Mouse (Mus musculus) CH12.LX (cell line): ENCODE data around the gene 1810049J17Rik.

Source experiments
- CHD1 ChIP-seq: IDR thresholded peaks from 2 replicates; pipeline ENCODE4 v1.6.1; 2012; ENCODE audit warnings: low read depth, low read length, improper control_type of control experiment, inconsistent platforms
- CTCF ChIP-seq, 2 experiments: IDR thresholded peaks in 1 of 2; conservative IDR thresholded peaks in 1 of 2; 2 replicates each; pipeline ENCODE4 v1.5.1; 2011 to 2012; ENCODE audit warnings: low read depth in 2 of 2, low read length in 2 of 2, improper control_type of control experiment in 1 of 2, inconsistent platforms in 1 of 2, mild to moderate bottlenecking in 1 of 2, moderate library complexity in 1 of 2
- EP300 ChIP-seq: IDR thresholded peaks from 2 replicates; pipeline ENCODE4 v1.6.1; 2011; ENCODE audit warnings: low read length, improper control_type of control experiment
- JUN ChIP-seq: IDR thresholded peaks from 2 replicates; pipeline ENCODE4 v1.6.1; 2011; ENCODE audit warnings: low read depth, mild to moderate bottlenecking, low read length, improper control_type of control experiment, moderate library complexity; ENCODE audit not compliant: insufficient read depth
- JUND ChIP-seq: conservative IDR thresholded peaks from 2 replicates; pipeline ENCODE4 v1.6.1; 2011; ENCODE audit warnings: low read depth, low read length, improper control_type of control experiment
- MAFK ChIP-seq: IDR thresholded peaks from 2 replicates; pipeline ENCODE4 v1.6.1; 2011; ENCODE audit warnings: low read length, improper control_type of control experiment; ENCODE audit not compliant: insufficient replicate concordance
- MAX ChIP-seq: IDR thresholded peaks from 2 replicates; pipeline ENCODE4 v1.6.1; 2011; ENCODE audit warnings: low read length, improper control_type of control experiment
- NRF1 ChIP-seq: IDR thresholded peaks from 2 replicates; pipeline ENCODE4 v1.6.1; 2014; ENCODE audit warnings: low read depth, mild to moderate bottlenecking, inconsistent platforms, low read length, improper control_type of control experiment, moderate library complexity
- POLR2A ChIP-seq: IDR thresholded peaks from 2 replicates; pipeline ENCODE4 v1.6.1; 2011; ENCODE audit warnings: low read depth, mild to moderate bottlenecking, improper control_type of control experiment, low read length
- POLR2AphosphoS2 ChIP-seq: IDR thresholded peaks from 2 replicates; pipeline ENCODE4 v1.6.1; 2011; ENCODE audit warnings: low read depth, low read length, improper control_type of control experiment
- USF1 ChIP-seq: IDR thresholded peaks from 2 replicates; pipeline ENCODE4 v1.6.1; 2014; ENCODE audit warnings: low read depth, mild to moderate bottlenecking, inconsistent platforms, low read length, improper control_type of control experiment
- USF2 ChIP-seq: conservative IDR thresholded peaks from 2 replicates; pipeline ENCODE4 v1.6.1; 2011; ENCODE audit warnings: low read depth, low read length, improper control_type of control experiment
- ZMIZ1 ChIP-seq: IDR thresholded peaks from 2 replicates; pipeline ENCODE4 v1.6.1; 2012; ENCODE audit warnings: low read depth, mild to moderate bottlenecking, inconsistent platforms, low read length, improper control_type of control experiment

DNA sequence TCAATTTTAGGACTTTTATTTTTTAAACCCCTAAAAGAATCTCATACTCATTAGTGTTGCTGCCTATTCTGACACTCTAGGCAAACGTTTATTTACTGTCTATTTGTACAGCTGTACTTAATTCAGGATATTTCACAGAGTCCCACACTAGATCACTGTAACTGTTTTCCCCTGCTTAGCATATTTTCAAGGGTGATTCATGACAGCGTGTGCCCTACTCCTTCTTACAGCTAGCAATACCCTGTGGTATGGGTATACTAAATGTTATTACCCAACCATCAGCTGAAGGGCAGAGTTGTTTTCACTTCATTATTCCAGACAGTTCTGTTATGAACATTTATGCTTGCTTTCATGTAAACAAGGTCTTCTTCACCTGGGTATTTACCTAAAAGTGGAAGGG, 5.7 kb downstream of the 1810049J17Rik start:
- TF ChIP-seq USF2 (no peak), CTCF (conservative IDR thresholded peaks at IDR 0.05 in 1 of 2, IDR thresholded peaks at IDR 0.05 in 1 of 2; ENCODE audit: low read depth in 2 of 2, low read length in 2 of 2) (no peak), POLR2A (no peak), ZMIZ1 (no peak), EP300 (no peak), MAX (no peak), MAFK (no peak), USF1 (no peak), NRF1 (no peak), JUN (no peak), CHD1 (no peak), JUND (no peak), POLR2AphosphoS2 (no peak)
